Mouse (Mus musculus): ENCODE measurements around the gene Cela2a.

Cela2a gene

GRCm38 (mm10) chr4:141826060-141826459 lies at the start of gene Cela2a:
Gene Cela2a (minus strand): TSS chr4:141826160.
- DNase-seq, result no peak

- DNase-seq, result no peak
Measured at GRCm38 (mm10) chr4:141875481-141876108, 49.6 kb upstream of the Cela2a start.

- peak; percentile 86 to 90 for DNase-seq
Measured at GRCm38 (mm10) chr4:141874601-141875460, 48.9 kb upstream of the Cela2a start, which contains the start of gene Efhd2. Gene Efhd2 (minus strand): TSS chr4:141874920.

GRCm38 (mm10) chr4:141874111-141874600 lies 48.2 kb upstream of the Cela2a start:
- DNase-seq, result no peak

- DNase-seq, result peak in 1 of 2 experiments; percentile 36
Measured at GRCm38 (mm10) chr4:141872977-141873376, 47.0 kb upstream of the Cela2a start.

GRCm38 (mm10) chr4:141871909-141872308 lies 45.9 kb upstream of the Cela2a start:
- no peak for DNase-seq

- no peak for DNase-seq
Measured at GRCm38 (mm10) chr4:141871333-141871725, 45.4 kb upstream of the Cela2a start.

GRCm38 (mm10) chr4:141870666-141871332 lies 44.8 kb upstream of the Cela2a start:
- DNase-seq, result peak in 1 of 2 experiments; percentile 57

GRCm38 (mm10) chr4:141869436-141870215 lies 43.7 kb upstream of the Cela2a start:
- no peak for DNase-seq

GRCm38 (mm10) chr4:141868051-141868450 lies 42.1 kb upstream of the Cela2a start:
- no peak for DNase-seq

GRCm38 (mm10) chr4:141867498-141867897 lies 41.5 kb upstream of the Cela2a start:
- DNase-seq, result peak; percentile 72 to 73

GRCm38 (mm10) chr4:141866933-141867490 lies 41.1 kb upstream of the Cela2a start:
- peak; percentile 60 to 74 for DNase-seq

- DNase-seq, result no peak
Measured at GRCm38 (mm10) chr4:141865600-141865999, 39.6 kb upstream of the Cela2a start.

GRCm38 (mm10) chr4:141865006-141865405 lies 39.0 kb upstream of the Cela2a start:
- DNase-seq, result no peak

GRCm38 (mm10) chr4:141864506-141864905 lies 38.5 kb upstream of the Cela2a start:
- DNase-seq, result no peak

GRCm38 (mm10) chr4:141863726-141864280 lies 37.8 kb upstream of the Cela2a start:
- DNase-seq, result no peak

- no peak for DNase-seq
Measured at GRCm38 (mm10) chr4:141862867-141863266, 36.9 kb upstream of the Cela2a start.

GRCm38 (mm10) chr4:141861591-141862295 lies 35.8 kb upstream of the Cela2a start:
- DNase-seq, result no peak

GRCm38 (mm10) chr4:141860246-141860841 lies 34.4 kb upstream of the Cela2a start:
- no peak for DNase-seq

GRCm38 (mm10) chr4:141859351-141859750 lies 33.4 kb upstream of the Cela2a start:
- no peak for DNase-seq

GRCm38 (mm10) chr4:141858501-141858900 lies 32.5 kb upstream of the Cela2a start:
- DNase-seq, result peak; percentile 60 to 74

Measured in kidney, postnatal 4 days (tissue).